Mouse (Mus musculus) ZHBTc4 (cell line): ENCODE results near the gene Cmpk2.
"Not testable (repeated sequence)": the region's sequence is repeated elsewhere in the genome, so short reads cannot be mapped to it uniquely, and the experiment has no call there.

Experiments
- DNase-seq: peaks from one replicate; pipeline ENCODE4 v3.0.0-alpha.2; 2011; ENCODE audit warnings: low read depth, low spot score

The Cmpk2 gene

DNA sequence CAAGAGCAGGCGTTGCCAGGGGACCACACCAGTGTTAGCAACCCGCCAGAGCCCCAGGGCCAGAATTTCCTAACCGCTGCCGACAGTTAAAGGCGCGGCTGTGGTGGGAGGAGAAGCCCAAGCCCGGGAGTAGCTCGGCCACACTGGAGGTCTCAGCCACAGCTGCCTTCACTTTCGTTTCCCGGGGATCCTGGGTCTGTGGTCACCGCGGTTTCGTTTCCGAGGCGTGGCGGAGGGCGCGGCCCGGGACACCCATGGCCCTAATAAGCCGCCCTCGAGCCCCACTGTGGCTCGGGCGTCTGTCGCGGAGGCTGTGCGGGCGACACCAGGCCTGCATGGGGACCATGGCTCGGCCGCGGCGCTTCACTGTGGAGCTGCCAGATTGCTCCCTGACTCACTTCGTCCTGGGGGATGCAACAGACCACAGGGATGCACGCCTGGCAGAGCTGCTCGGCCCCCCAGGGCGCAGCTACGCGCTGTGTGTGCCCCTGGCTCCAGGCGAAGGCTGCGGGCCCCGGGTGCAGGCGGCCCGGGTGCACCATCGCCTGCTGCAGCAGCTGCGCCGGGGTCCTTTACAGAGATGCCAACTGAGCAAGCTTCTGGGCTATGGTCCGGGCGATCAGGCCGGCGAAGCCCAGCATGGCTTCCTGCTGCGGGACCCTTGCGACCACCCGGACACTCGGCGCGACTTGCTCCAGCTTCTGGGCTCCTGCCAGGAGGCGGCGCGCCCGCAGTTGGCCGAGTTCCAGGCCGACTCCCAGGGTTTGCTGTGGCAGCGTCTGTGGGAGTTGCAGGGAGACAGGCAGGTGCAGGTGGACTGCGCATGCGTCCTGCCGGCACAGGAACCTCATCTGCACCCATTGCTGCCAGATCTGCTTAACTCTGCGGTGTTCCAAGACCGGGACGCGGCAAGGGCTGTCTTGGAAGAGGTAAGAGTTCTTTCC, at the start of gene Cmpk2:
Gene Cmpk2, plus strand, starts transcription at position 107 of the 944 bp plus-strand sequence.
- DNase-seq: peak; percentile 90

- DNase-seq: peak; percentile 49
Observed at GRCm38 (mm10) chr12:26424841-26425240, 44.2 kb upstream of the Cmpk2 start.

- not testable (repeated sequence) for DNase-seq
Observed at GRCm38 (mm10) chr12:26428771-26429170, 40.2 kb upstream of the Cmpk2 start.

GRCm38 (mm10) chr12:26436334-26436733, 32.7 kb upstream of the Cmpk2 start:
- no peak for DNase-seq

GRCm38 (mm10) chr12:26437950-26438349, 31.1 kb upstream of the Cmpk2 start:
- no peak for DNase-seq

DNA sequence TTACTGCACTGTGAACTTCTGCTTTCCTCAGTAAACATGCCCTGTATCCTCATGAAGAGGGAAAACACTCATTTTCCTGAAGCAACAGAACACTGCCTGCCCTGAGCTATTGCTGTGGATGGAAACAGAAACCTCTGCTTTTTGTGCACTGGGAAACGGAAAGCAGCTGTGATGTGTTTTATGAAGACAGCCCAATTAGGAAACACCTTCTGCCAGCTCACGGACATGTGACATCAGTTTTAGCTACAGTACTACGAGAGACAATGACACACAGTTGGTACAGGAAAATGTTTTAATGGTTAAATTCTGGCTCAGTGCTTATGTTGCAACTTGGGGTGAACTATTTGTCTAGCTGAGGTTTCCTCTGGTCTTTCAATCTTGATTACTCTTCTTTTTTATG, 29.6 kb upstream of the Cmpk2 start:
- no peak for DNase-seq

GRCm38 (mm10) chr12:26444054-26444453, 24.9 kb upstream of the Cmpk2 start:
- DNase-seq: peak; percentile 50

- no peak for DNase-seq
Observed at GRCm38 (mm10) chr12:26444511-26444910, 24.5 kb upstream of the Cmpk2 start.

DNA sequence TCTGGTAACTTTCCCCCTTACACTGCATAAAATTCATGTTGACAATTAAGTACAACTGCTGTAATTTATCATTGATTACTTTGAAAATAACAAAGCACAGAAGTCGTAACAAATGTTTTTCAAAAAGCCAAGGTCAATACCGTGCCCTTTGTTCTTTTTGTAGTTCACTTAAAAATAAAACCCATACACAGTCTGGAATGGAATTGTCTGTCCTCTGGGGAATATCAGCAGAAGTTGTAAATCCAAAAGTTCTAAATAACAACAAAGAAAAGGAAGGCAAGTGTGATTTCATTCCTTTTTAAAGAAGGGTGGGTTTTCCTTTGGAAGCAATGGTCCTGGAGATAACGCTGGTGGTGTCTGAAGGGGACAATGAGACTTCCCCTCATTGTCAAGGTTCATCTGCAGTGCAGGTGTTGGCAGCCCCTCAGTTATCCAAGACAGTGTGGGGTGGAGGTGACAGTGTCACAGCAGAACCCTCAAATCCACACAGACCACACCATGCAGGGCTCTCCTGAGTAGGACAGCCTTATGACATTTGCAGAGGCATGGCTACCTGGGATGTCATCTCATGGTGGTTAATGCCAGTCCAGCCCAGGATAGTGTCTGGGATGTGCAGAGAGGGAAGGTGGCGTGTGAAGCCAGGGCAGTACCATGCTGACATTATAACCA, 22.5 kb upstream of the Cmpk2 start:
- no peak for DNase-seq

GRCm38 (mm10) chr12:26449483-26449882, 19.5 kb upstream of the Cmpk2 start:
- DNase-seq: no peak

DNA sequence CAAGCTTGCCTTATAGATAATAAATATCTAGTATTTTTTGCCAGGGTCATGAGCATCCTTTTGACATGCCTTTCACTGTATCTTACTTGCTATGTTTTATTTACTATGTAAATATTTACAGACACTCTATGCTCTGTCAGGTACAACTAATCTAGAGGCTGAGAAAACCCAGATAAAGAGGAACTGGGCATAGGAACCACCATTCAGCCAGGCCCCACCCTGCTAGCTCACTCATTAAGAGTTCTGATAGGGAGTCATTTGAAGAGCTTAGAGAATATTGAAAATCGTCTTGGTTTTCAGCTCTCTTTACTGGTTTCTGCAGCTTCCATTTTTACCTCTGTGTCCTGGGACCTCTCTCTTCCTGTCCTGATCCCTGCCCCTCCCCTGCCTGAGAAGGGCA, 17.9 kb upstream of the Cmpk2 start:
- DNase-seq: no peak

DNA sequence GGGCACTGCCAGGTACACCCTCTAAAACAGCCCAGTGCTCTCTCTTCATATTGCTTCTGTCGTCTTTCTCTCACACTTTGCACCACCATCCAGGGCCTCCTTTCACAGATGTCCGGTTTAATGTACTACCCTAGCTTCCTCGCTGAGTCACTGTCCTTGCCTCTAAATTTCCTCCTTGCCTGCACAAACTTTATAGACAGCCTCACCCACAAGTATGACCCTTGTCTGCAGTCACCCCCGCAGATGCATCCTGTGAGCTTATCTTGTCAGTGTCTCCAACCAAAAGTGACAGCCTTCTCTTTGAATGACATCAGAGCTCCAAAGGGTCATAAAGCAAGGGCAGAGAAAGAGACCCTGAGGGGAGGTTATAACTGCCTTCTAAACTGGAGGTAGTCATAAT, 16.1 kb upstream of the Cmpk2 start:
- no peak for DNase-seq

GRCm38 (mm10) chr12:26454682-26455081, 14.3 kb upstream of the Cmpk2 start:
- no peak for DNase-seq

DNA sequence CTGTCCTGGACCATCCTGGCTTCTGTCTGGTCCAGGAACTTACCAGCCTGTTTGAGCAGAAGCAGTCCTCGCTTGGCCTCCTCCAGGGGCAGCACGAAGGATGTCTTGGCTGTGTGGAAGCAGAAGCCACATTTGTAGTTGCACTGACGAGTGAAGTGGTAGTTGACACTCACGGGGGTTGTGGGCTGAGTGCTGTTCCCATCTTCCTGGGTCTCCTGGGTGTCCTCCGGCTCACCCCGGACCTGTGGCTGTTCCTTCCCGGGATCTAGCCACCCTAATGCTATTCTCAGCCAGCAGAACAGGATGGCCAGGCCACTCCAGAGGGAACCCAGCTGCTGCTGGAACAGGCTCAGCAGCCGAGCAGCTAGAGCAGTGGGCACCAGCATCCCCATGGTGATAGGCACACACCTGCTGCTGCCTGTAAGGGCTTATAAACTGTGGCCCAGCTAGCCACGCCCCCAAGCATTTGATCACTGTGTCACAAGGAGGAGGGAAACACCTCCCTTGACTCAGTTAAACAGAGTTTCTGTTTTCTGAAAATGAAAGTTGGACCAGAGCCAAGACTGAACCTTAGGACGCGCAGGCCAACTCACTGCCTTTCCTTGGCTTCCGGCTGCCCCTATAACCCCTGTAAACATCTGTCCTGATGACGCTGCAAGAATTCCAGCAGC, 12.8 kb upstream of the Cmpk2 start, which contains the start of gene Rsad2:
Gene Rsad2, minus strand, starts transcription at position 425 of the 671 bp plus-strand sequence.
- peak; percentile 12 for DNase-seq

DNA sequence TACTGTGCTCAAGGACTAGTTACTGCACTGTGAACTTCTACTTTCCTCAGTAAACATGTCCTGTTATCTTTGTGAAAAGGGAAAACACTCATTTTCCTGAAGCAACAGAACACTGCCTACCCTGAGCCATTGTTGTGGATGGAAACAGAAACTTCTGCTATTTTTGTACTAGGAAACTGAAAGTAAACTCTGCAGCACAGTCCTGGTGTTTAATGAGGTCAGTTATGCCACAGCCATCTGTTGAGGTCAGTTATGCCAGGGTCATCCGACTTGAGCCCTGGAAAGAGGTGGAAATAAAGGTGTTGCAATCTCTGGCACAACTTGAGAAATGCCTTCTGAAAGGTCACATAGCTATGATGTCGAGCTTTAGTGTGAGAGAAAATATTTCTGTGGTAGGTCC, 8.9 kb upstream of the Cmpk2 start:
- DNase-seq: no peak

GRCm38 (mm10) chr12:26465600-26465999, 3.4 kb upstream of the Cmpk2 start:
- DNase-seq: no peak

GRCm38 (mm10) chr12:26470042-26470409, 1.0 kb downstream of the Cmpk2 start:
- no peak for DNase-seq

DNA sequence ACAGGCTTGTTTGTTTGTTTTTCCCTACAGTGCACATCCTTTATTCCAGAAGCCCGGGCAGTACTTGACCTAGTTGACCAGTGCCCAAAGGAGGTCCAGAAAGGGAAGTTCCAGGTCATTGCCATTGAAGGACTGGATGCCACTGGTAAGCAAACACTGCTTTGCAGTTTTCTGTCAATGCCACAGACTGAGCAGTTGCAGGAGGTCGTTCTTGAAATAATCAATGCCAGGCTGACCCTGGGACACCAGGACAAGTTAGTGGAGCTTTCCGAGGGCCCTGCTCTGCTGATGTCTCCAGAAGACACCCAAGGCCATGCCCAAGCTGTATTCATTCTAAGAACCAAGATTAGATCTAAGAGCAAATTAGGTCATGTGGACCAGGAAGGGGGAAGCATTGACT, 2.4 kb downstream of the Cmpk2 start:
- no peak for DNase-seq

GRCm38 (mm10) chr12:26472770-26473481, 3.9 kb downstream of the Cmpk2 start:
- no peak for DNase-seq

DNA sequence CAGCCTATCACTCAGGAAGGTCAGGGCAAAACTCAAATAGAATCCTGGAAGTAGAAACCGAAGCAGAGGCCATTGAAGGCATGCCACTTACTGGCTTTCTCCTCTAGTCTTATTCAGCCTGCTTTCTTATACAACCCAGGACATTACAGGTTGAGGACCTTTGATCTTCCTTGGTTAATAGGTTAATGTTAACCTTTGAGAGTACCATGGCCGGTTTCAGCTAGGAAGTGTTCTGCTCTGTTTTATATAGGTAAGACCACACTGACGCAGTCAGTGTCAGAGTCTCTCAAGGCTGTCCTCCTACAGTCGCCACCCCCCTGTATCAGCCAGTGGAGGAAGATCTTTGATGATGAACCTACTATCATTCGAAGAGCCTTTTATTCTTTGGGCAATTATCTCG, 4.7 kb downstream of the Cmpk2 start:
- no peak for DNase-seq

GRCm38 (mm10) chr12:26477198-26477597, 8.2 kb downstream of the Cmpk2 start:
- no peak for DNase-seq
